Mouse (Mus musculus) embryonic facial prominence, embryonic 14.5 days (tissue): ENCODE measurements around the gene Car5a. TPM values are rescaled to one million over a fixed set of nuclear protein-coding genes. Genes with fewer than 3 reads are reported as not detected.
A peak's percentile ranks its signal among the peaks of the same experiment; 100 is the strongest.

Experiments used
- ATAC-seq: fragments of 200-750 bp; cut with Nextera tagmentation; 2 replicates; pipeline ENCODE4 v1.8.0; 2017; ENCODE audit warnings: low read depth, moderate number of reproducible peaks, moderate TSS enrichment
- DNase-seq: peaks from one replicate; pipeline ENCODE4 v3.0.0-alpha.2; 2015; ENCODE audit warnings: low spot score
- H3K27ac ChIP-seq: fragments of 300-500 bp; sonication (generic); replicated peaks from 2 replicates; pipeline ENCODE4 v1.5.1; 2014; ENCODE audit warnings: low read depth, mild to moderate bottlenecking, low read length, moderate library complexity
- H3K27me3 ChIP-seq: fragments of 300-500 bp; sonication (generic); replicated peaks from 2 replicates; pipeline ENCODE4 v1.6.1; 2014; ENCODE audit warnings: low read length; ENCODE audit not compliant: control insufficient read depth, insufficient read depth
- H3K36me3 ChIP-seq: fragments of 300-500 bp; sonication (generic); 2 replicates; pipeline ENCODE4 v1.6.1; 2014; ENCODE audit warnings: low read length, mixed read lengths; ENCODE audit not compliant: control insufficient read depth, insufficient read depth
- H3K4me1 ChIP-seq: fragments of 300-500 bp; sonication (generic); 2 replicates; pipeline ENCODE4 v1.6.1; 2014; ENCODE audit warnings: antibody characterized with exemption, low read length; ENCODE audit not compliant: control insufficient read depth, insufficient read depth
- H3K4me2 ChIP-seq: fragments of 300-500 bp; sonication (generic); 2 replicates; pipeline ENCODE4 v1.6.1; 2014; ENCODE audit warnings: low read depth, mild to moderate bottlenecking, low read length, moderate library complexity, mixed read lengths
- H3K4me3 ChIP-seq: fragments of 300-500 bp; sonication (generic); 2 replicates; pipeline ENCODE4 v1.5.1; 2014; ENCODE audit warnings: low read depth, mild to moderate bottlenecking, low read length
- H3K9ac ChIP-seq: fragments of 300-500 bp; sonication (generic); 2 replicates; pipeline ENCODE4 v1.6.1; 2014; ENCODE audit warnings: low read depth, mild to moderate bottlenecking, low read length, moderate library complexity, mixed read lengths
- H3K9me3 ChIP-seq: fragments of 300-500 bp; sonication (generic); 2 replicates; pipeline ENCODE4 v1.6.1; 2016; ENCODE audit warnings: low read length; ENCODE audit not compliant: control insufficient read depth
- WGBS: fragments of 180-500 bp; shearing (Covaris S2); extraction: QIAGEN DNeasy Blood & Tissue Kit; methylation state at CpG from one replicate; pipeline ENCODE4 v1.1.7; 2014; 5-methylcytosine and 5-hydroxymethylcytosine counted together
- polyA plus RNA-seq: library from polyadenylated mRNA; unstranded; fragments of >200 nt; fragmentation: Nextera tagmentation; extraction: Ambion mirVana; gene quantifications from 2 replicates; pipeline ENCODE4 v1.2.1, GENCODE M21; 2014

The Car5a gene
- polyA plus RNA-seq, 1 experiment from 2014 or later: not detected

DNA sequence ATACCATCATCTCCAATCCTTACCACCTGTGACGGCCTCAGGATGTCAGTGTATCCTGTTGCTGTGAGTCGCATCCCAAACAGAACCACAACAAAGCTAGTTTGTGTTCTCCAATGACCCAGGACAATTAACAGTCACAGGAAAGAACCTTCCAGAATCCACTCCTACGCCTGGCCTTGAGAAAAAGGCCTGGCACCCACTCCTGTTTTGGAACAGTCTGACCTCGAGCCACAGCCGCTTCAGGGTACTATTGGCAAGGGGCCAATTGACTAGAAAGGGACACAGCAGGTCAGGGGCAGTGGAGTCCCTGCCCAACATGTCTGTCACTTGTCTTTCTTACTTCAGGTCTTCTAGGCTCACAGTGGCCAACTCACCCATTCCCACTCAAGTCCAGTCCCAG is 51.8 kb downstream of the Car5a start:
- Histone ChIP-seq H3K4me1 (peaks cover under 1% of the 10 kb centered on the region; the same call in 1 of the 2 replicates), H3K4me2 (no peak overlapping the region), H3K9ac (no peak overlapping the region), H3K4me3 (no peak overlapping the region), H3K36me3 (peaks cover 31% of the 10 kb centered on the region; the same call in 1 of the 2 replicates), H3K9me3 (no peaks in the 10 kb centered on the region), H3K27ac (no peak overlapping the region), H3K27me3 (no peaks in the 10 kb centered on the region)
- DNase-seq (no peak), ATAC-seq (no peak)
- WGBS: 82% methylated on average over 5 of the region's 5 CpGs

DNA sequence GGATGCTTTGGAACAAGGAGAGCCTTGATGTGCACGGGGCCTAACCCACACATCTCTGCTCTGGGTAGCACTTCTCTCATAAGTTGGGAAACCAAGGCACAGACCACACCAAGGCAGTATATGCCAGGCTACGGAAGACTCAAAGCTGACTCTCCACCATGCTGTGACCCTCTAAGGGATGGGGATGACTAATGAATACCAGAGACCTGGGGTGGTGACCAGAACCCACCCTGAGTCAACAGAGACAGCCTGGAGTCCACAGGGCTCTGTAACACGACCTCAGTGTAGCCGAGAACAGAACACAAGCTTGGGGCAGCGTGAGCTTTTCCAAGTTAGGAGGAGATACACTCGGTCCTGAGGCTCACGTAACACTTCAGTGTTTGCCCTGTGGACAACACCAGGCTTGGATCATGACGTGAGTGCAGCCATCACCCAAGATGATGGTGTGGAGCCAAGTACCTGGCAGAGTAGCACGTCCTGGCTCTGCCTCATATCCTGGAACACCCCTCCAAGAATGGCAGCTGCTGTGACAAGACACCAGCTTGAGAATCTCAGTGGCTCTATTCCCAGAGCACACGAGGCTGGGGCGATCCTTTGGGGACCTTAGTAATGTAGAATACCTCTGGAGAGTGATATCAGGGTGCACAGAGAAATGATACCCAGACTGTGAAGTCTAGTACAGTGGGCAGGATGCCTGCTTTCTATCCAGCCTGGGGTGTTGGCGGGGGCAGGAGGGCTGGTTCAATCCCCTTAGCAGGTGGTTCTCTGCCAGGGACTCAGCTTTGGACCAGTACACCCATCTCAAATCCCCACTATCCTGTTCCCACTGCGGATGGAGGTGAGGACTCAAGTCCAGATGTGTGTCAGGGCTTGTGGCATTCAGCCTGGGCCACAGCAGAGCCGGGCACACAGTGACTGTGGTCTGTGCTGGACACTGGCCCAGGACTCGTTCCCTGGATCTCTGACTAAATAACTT is 54.6 kb downstream of the Car5a start:
- Histone ChIP-seq H3K36me3 (peaks cover 30% of the 10 kb centered on the region; the same call in 1 of the 2 replicates), H3K4me2 (no peak overlapping the region), H3K4me1 (no peaks in the 10 kb centered on the region), H3K9me3 (no peaks in the 10 kb centered on the region), H3K9ac (no peak overlapping the region), H3K27ac (no peak overlapping the region), H3K4me3 (no peak overlapping the region), H3K27me3 (no peaks in the 10 kb centered on the region)
- DNase-seq (no peak), ATAC-seq (no peak)
- whole genome bisulfite sequencing: 79% methylated on average over 15 of the region's 15 CpGs

DNA sequence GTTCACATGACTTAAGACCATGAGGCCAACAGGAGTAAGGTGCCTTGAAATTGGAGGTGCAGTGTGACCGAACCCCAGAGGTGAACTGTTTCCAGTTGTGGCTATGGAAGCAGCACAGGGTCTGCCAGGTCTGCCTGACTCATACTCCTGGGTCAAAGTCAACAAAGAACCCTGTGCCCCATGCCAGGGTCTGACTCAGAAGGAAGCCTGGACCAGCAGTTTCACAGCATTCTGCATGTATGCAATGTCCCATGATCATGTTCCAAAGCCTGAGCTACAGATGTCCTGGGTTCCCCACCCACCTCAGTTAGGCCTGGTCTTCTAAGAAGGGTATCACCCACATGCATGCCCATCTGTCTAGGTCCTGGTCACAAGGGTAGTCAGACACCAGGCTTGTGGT is 55.4 kb downstream of the Car5a start:
- H3K4me2 ChIP-seq: no peak overlapping the region
- H3K36me3 ChIP-seq: peaks cover 22% of the 10 kb centered on the region; the same call in 1 of the 2 replicates
- no peaks in the 10 kb centered on the region for H3K27me3 ChIP-seq
- ATAC-seq (no peak), DNase-seq (no peak)
- no peaks in the 10 kb centered on the region for H3K9me3 ChIP-seq
- no peak overlapping the region for H3K9ac ChIP-seq
- H3K4me1 ChIP-seq: no peaks in the 10 kb centered on the region
- no peak overlapping the region for H3K4me3 ChIP-seq
- no peak overlapping the region for H3K27ac ChIP-seq
- WGBS: 96% methylated on average over 1 of the region's 1 CpGs

DNA sequence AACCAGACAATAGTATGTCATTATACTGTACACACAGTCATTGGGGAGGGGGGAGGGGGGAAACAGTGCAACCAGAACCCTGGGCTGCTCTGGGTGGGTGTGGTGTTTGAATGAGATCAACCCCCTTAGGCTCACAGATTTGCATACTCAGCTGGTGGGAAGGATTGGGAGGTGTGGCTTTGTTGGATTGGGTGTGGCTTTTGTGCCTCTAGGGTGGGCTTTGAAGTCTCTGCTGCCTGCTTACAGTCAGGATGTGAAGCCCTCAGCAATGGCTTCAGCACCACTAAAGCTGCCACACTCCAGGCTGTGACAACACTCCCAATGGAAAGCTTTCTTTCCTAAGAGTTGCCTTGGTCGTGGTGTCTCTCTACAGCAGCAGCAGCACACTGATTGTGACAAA is 57.2 kb downstream of the Car5a start:
- Histone ChIP-seq H3K36me3 (peaks cover 33% of the 10 kb centered on the region), H3K9ac (no peak overlapping the region), H3K4me1 (no peaks in the 10 kb centered on the region), H3K9me3 (no peaks in the 10 kb centered on the region), H3K27me3 (no peaks in the 10 kb centered on the region), H3K4me2 (no peak overlapping the region), H3K4me3 (no peak overlapping the region), H3K27ac (no peak overlapping the region)
- 92% methylated on average over 1 of the region's 1 CpGs for WGBS
- DNase-seq (peak; percentile 24), ATAC-seq (no peak)

DNA sequence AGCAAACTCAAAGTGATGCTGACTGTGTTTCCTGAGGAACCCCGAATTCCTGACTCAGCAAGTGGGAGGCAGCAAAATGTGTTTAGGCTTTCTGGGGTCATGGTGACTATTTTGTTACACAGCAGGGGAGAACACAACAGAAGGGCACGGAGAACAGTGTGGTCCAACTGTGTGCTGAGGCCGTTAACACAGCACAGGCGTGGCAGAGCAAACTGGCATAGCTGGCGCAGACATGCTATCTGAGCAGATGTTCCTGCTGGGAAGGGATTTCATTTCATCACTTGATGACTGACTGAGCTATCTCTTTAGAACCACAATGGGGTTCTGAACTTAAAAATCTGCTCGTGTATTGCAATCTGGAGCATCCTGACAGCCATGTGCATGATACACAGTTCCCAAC is 59.3 kb downstream of the Car5a start:
- no peaks in the 10 kb centered on the region for H3K4me1 ChIP-seq
- peaks cover 37% of the 10 kb centered on the region for H3K36me3 ChIP-seq
- no peaks in the 10 kb centered on the region for H3K27me3 ChIP-seq
- ATAC-seq (no peak), DNase-seq (no peak)
- H3K4me3 ChIP-seq: no peak overlapping the region
- H3K4me2 ChIP-seq: no peak overlapping the region
- H3K27ac ChIP-seq: no peak overlapping the region
- H3K9ac ChIP-seq: no peak overlapping the region
- H3K9me3 ChIP-seq: no peaks in the 10 kb centered on the region
- 82% methylated on average over 6 of the region's 6 CpGs for WGBS

DNA sequence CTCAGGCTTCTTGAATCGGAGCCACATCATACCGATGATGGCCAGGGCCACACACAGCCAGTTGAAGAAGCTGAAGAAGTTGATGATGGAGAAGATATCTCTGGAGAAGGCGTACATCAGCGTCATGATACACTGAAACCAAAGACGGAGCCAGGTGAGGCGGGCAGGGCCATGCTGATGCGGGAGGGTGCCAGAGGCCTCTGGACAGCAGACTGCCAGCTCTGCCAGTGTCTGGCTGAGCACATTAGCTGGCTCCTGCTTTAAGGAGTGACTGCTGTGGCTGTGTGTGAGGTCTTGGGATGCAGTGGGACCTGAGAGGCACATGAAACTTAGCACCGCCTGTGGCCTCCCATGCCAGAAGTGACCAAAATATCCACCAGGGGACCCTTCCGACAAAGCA is 59.7 kb downstream of the Car5a start:
- Histone ChIP-seq H3K9me3 (no peaks in the 10 kb centered on the region), H3K4me2 (no peak overlapping the region), H3K4me1 (no peaks in the 10 kb centered on the region), H3K4me3 (no peak overlapping the region), H3K27me3 (no peaks in the 10 kb centered on the region), H3K9ac (no peak overlapping the region), H3K36me3 (peaks cover 39% of the 10 kb centered on the region), H3K27ac (no peak overlapping the region)
- ATAC-seq: no peak
- 93% methylated on average over 9 of the region's 9 CpGs for WGBS
- DNase-seq: no peak

DNA sequence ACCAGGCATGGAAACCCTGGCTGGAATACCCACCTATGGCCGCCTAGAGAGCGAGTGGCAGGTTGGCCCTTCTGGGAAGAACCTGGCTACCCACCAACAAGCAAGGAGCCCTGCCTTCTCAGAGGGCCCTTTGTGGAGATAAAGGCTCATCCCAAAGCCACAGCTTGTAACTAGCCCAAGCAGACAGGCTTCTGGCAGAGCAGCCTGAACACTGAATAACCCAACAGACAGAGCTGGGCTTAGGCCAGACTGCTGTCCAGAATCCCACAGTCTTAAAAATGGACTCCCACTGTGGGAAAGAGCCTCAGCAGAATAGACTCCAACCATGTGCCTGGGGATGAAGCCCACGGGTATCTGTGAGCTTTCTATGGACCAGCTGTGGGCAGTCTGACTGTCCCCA is 60.5 kb downstream of the Car5a start:
- no peaks in the 10 kb centered on the region for H3K4me1 ChIP-seq
- no peak overlapping the region for H3K9ac ChIP-seq
- no peak overlapping the region for H3K4me2 ChIP-seq
- no peaks in the 10 kb centered on the region for H3K9me3 ChIP-seq
- H3K4me3 ChIP-seq: no peak overlapping the region
- WGBS: 74% methylated on average over 3 of the region's 3 CpGs
- DNase-seq (no peak), ATAC-seq (no peak)
- peaks cover 39% of the 10 kb centered on the region for H3K36me3 ChIP-seq
- H3K27me3 ChIP-seq: no peaks in the 10 kb centered on the region
- no peak overlapping the region for H3K27ac ChIP-seq

DNA sequence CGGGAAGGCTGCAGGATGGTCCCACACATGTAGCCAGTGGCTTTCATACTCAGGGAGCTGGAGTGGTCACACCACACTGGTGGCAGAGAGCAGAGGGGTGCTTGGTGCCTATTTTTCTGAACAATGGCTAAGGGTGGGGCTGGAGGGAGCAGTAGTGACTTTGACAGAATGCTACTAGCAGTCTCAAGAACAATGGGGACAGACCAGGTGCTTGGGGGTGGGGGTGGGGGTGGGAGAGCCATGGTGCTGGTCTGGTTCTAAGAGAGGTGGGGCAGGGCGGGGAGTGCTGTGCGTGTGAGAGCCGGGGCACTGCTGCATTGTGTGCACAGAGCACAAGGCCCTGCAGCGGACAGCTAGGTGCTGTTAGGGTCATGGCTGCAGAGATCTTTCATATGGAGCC is 62.8 kb downstream of the Car5a start:
- Histone ChIP-seq H3K4me3 (no peak overlapping the region), H3K4me2 (no peak overlapping the region), H3K27me3 (no peaks in the 10 kb centered on the region), H3K9me3 (no peaks in the 10 kb centered on the region), H3K9ac (no peak overlapping the region), H3K4me1 (no peaks in the 10 kb centered on the region), H3K27ac (no peak overlapping the region), H3K36me3 (peaks cover 27% of the 10 kb centered on the region)
- WGBS: 81% methylated on average over 5 of the region's 5 CpGs
- DNase-seq (no peak), ATAC-seq (no peak)

DNA sequence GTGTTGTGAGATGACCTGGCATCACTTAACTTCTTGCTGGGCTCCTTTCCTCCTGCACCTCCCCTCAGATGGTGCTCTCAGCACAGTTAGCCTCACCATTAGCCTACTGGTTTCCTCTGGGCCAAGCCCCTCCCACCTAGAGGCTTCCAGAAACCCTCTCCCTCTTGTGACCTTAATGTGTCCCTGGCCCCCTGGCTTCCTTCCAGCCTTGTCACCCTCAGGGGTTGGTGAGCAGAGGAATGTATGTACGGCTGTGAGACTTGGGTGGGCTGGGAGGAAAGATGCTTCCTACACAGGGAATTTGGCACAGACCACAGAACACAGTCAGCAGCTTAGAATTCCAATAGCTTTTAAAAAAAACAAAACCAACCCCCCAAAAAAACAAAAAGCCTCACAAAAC is 63.9 kb downstream of the Car5a start:
- WGBS: 30% methylated on average over 1 of the region's 1 CpGs
- no peaks in the 10 kb centered on the region for H3K9me3 ChIP-seq
- no peak for DNase-seq
- peaks cover 23% of the 10 kb centered on the region for H3K36me3 ChIP-seq
- H3K27me3 ChIP-seq: no peaks in the 10 kb centered on the region
- no peak for ATAC-seq
- no peaks in the 10 kb centered on the region for H3K4me1 ChIP-seq
- no peak overlapping the region for H3K4me2 ChIP-seq
- no peak overlapping the region for H3K4me3 ChIP-seq
- H3K27ac ChIP-seq: no peak overlapping the region
- no peak overlapping the region for H3K9ac ChIP-seq
